Mouse (Mus musculus): ENCODE results near the gene Rgcc.

GRCm38 (mm10) chr14:79291629-79292028 is 9.8 kb downstream of the Rgcc start:
- TF ChIP-seq CTCF (IDR thresholded peaks at IDR 0.05) (no peak), EP300 (IDR thresholded peaks at IDR 0.05) (no peak)

Measured in lung, postnatal 0 days (tissue).